Mouse (Mus musculus) activated CD4-positive, CD25-positive, alpha-beta regulatory T cell, adult 9 weeks (primary cell): ENCODE data around the gene Ddx6. TPM values are rescaled to one million over a fixed set of nuclear protein-coding genes. Genes with fewer than 3 reads are reported as not detected.

Experiments
- polyA plus RNA-seq: library from polyadenylated mRNA; unstranded; fragments of 100-300 nt; shearing (Covaris generic); gene quantifications from one replicate; pipeline ENCODE4 v1.2.1, GENCODE M21; 2017

Gene Ddx6
- polyA plus RNA-seq: 45.6 TPM

GRCm38 (mm10) chr9:44604779-44605615, at the start of gene Ddx6:
Gene Ddx6 (plus strand): TSS chr9:44604892.

DNA sequence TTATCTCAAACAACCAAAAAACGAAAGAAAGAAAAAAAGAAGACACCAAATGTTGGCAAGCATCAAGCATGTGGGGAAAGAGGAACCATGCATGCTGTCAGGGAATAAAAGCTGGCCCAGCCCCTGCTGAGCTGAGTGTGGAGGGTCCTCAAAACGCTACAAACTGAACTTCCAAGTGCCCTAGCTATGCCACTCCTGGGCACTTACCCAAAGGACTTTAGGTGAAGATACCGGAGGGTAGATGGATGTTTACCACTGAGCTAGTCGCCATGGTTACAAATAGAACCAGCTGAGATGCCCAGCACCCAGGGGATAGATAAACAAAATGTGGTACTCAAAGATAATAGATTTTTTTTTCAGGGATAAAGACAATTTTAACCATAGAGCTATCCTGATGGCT, 43.1 kb upstream of the Ddx6 start, which contains the start of gene Cxcr5:
TSS of gene Cxcr5 (minus strand) at position 281 of the 400 bp plus-strand sequence.

DNA sequence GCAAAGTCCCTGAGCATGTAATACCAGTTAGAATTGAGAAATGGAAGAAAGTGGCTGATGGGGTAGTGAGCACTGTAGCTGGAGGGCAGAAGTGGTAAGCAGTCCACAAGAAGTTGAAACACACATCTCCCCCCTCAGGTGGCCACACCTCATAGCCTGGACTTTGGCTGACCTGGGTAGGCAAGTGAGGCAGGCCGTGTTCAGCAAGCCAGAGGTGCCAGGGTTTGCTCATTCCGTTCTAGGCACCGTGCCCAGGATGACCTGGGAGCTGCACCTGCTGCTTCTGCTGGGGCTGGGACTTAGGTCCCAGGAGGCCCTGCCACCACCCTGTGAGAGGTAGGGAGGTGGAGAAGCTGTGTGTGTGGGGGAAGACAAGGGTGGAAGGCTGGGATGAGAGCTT, 68.3 kb downstream of the Ddx6 start, which contains the start of gene Treh:
TSS of gene Treh (plus strand) at position 229 of the 400 bp plus-strand sequence.

Other genes with a start within 250 kb of the Ddx6 start
- 73.3 TPM for gene Vps11, start 243.2 kb upstream of the Ddx6 start, polyA plus RNA-seq
- gene Hyou1, start 225.4 kb upstream of the Ddx6 start, polyA plus RNA-seq: 29.2 TPM
- gene Slc37a4, start 208.0 kb upstream of the Ddx6 start, polyA plus RNA-seq: 31.3 TPM
- gene Rps25, start 197.8 kb upstream of the Ddx6 start, polyA plus RNA-seq: 1,803 TPM
- 137 TPM for gene Trappc4, start 197.3 kb upstream of the Ddx6 start, polyA plus RNA-seq
- 59.5 TPM for gene Ccdc84, start 186.3 kb upstream of the Ddx6 start, polyA plus RNA-seq
- gene Foxr1, start 163.8 kb upstream of the Ddx6 start, polyA plus RNA-seq: 0.18 TPM
- gene Upk2, start 149.9 kb upstream of the Ddx6 start, polyA plus RNA-seq: not detected
- 10.4 TPM for gene Bcl9l, start 122.1 kb upstream of the Ddx6 start, polyA plus RNA-seq
- 127 TPM for gene Cxcr5, start 43.0 kb upstream of the Ddx6 start, polyA plus RNA-seq
- not detected for gene Treh, start 68.3 kb downstream of the Ddx6 start, polyA plus RNA-seq
- 0.49 TPM for gene Phldb1, start 130.3 kb downstream of the Ddx6 start, polyA plus RNA-seq
- 137 TPM for gene Arcn1, start 163.0 kb downstream of the Ddx6 start, polyA plus RNA-seq
- 45.7 TPM for gene Ift46, start 163.0 kb downstream of the Ddx6 start, polyA plus RNA-seq
- gene Tmem25, start 194.4 kb downstream of the Ddx6 start, polyA plus RNA-seq: 0.26 TPM
- not detected for gene Ttc36, start 198.2 kb downstream of the Ddx6 start, polyA plus RNA-seq